Mouse (Mus musculus): ENCODE data around the gene Ddx51. TPM values are rescaled to one million over a fixed set of nuclear protein-coding genes. Genes with fewer than 3 reads are reported as not detected.

The Ddx51 gene
- polyA plus RNA-seq (2012; rRNA removed): 25.7 and 27.1 TPM in 2 replicates

DNA sequence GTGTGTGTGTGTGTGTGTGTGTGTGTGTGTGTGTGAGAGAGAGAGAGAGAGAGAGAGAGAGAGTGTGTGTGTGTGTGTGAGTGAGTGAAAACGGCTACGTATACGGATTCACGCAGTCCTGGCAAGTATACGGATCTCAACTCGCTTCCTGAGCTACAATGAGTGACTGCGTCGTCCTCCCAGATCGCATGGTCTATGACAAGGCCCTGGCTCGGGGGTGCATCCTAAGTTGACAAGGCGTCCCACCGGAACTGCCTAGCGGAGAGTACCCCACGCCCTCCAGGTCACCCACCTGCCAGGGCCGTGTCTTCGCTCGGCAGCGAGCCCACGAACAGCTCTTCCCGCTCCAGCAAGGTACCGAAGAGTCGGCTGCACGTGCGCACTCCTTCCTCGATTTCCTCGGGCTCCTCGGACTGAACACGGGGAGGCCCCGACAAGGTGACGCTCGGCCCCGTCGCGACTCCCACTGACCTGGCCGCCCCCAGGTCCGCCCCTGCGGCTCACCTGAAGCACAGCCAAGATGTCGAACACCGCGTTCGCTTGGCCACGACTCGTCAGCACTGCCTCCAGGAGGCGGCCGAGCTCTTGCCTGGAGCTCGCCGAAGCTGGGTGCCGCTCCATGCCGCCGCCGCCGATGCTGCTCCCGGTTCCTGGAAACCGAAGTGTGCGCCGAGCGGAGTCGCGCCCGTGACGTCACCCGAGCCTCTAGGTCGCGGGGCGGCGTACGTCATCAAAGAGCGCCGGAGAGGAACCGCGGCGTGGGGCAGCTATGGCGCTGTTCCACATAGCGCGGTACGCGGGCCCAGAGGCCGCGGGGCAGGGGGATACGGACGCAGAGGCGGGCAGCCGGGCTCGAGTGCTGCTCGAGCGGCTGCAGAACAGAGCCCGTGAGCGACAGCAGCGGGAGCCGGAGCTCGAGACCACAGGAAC is at the start of gene Ddx51, which contains the start of gene Noc4l:
Ddx51 (plus strand) TSS at position 733 of the 930 bp plus-strand sequence.
Noc4l (minus strand) TSS at position 699 of the 930 bp plus-strand sequence.

Other genes starting within 250 kb of the Ddx51 start
- 35.2 and 42.5 TPM in 2 replicates for gene Fbrsl1, start 204.9 kb upstream of the Ddx51 start, polyA plus RNA-seq (2012; rRNA removed)
- 38.9 and 41.5 TPM in 2 replicates for gene Galnt9, start 109.1 kb upstream of the Ddx51 start, polyA plus RNA-seq (2012; rRNA removed)
- 55.8 and 60.1 TPM in 2 replicates for gene Noc4l, start within 50 bp of the Ddx51 start, polyA plus RNA-seq (2012; rRNA removed)
- 36.7 and 40.9 TPM in 2 replicates for gene Ep400, start 117.3 kb downstream of the Ddx51 start, polyA plus RNA-seq (2012; rRNA removed)
- gene Pus1, start 127.2 kb downstream of the Ddx51 start, polyA plus RNA-seq (2012; rRNA removed): 18.2 and 19.2 TPM in 2 replicates
- 68.2 and 83.0 TPM in 2 replicates for gene Ulk1, start 156.6 kb downstream of the Ddx51 start, polyA plus RNA-seq (2012; rRNA removed)
- gene Hscb, start 186.3 kb downstream of the Ddx51 start, polyA plus RNA-seq (2012; rRNA removed): 9.3 and 9.4 TPM in 2 replicates
- 4.3 and 5.1 TPM in 2 replicates for gene Chek2, start 186.5 kb downstream of the Ddx51 start, polyA plus RNA-seq (2012; rRNA removed)
- gene Ttc28, start 226.4 kb downstream of the Ddx51 start, polyA plus RNA-seq (2012; rRNA removed): 18.5 and 26.0 TPM in 2 replicates